Mouse (Mus musculus): ENCODE results near the gene Slc2a10. TPM values are rescaled to one million over a fixed set of nuclear protein-coding genes. Genes with fewer than 3 reads are reported as not detected.
A peak's percentile ranks its signal among the peaks of the same experiment; 100 is the strongest.

Slc2a10 gene
- polyA plus RNA-seq, 1 experiment from 2014 or later = 0.34 TPM

- H3K4me3 ChIP-seq (ENCODE audit: low read depth, low read length) = peak overlapping the region; percentile 45
- H3K9ac ChIP-seq (replicated peaks) = peak overlapping the region; percentile 48
- peaks cover 16% of the 10 kb centered on the region; the same call in 1 of the 2 replicates for H3K4me1 ChIP-seq (ENCODE audit: insufficient read depth)
- TF ChIP-seq EP300 (IDR thresholded peaks at IDR 0.05; ENCODE audit: low read depth) = no peak
- TF ChIP-seq CTCF (IDR thresholded peaks at IDR 0.05; ENCODE audit: low read depth) = no peak
- no peaks in the 10 kb centered on the region for H3K9me3 ChIP-seq (ENCODE audit: low read length)
- WGBS (ENCODE audit: insufficient replicate concordance) = 60% methylated on average over 11 of the region's 11 CpGs
- H3K27me3 ChIP-seq (ENCODE audit: insufficient read depth, low read length) = peaks cover 5% of the 10 kb centered on the region; the same call in 1 of the 2 replicates
- H3K36me3 ChIP-seq (replicated peaks; ENCODE audit: insufficient read depth, low read length) = no peaks in the 10 kb centered on the region
- peak overlapping the region; percentile 62 for H3K27ac ChIP-seq (ENCODE audit: low read depth)
- H3K4me2 ChIP-seq (ENCODE audit: low read depth, low read length) = peak overlapping the region; percentile 66
- ATAC-seq (peak; percentile 59), DNase-seq (no peak)
Measured at GRCm38 (mm10) chr2:165471943-165472342, 31.6 kb upstream of the Slc2a10 start.

GRCm38 (mm10) chr2:165473003-165473402 lies 30.6 kb upstream of the Slc2a10 start, which contains the start of gene Slc13a3:
Gene Slc13a3, minus strand, starts transcription at chr2:165473230.
- 5% methylated on average over 34 of the region's 35 CpGs for WGBS (ENCODE audit: insufficient replicate concordance)
- DNase-seq = peak; percentile 69
- peaks cover 15% of the 10 kb centered on the region; the same call in 1 of the 2 replicates for H3K4me1 ChIP-seq (ENCODE audit: insufficient read depth)
- H3K27me3 ChIP-seq (ENCODE audit: insufficient read depth, low read length) = peaks cover 5% of the 10 kb centered on the region; the same call in 1 of the 2 replicates
- no peak for TF ChIP-seq CTCF (IDR thresholded peaks at IDR 0.05; ENCODE audit: low read depth)
- TF ChIP-seq EP300 (IDR thresholded peaks at IDR 0.05; ENCODE audit: low read depth) = no peak
- ATAC-seq = peak; percentile 52
- peak within 1 kb of the TSS; percentile 66 for H3K4me2 ChIP-seq (ENCODE audit: low read depth, low read length)
- peak within 1 kb of the TSS; percentile 48 for H3K9ac ChIP-seq (replicated peaks)
- peak within 1 kb of the TSS; percentile 62 for H3K27ac ChIP-seq (ENCODE audit: low read depth)
- no peaks in the 10 kb centered on the region for H3K36me3 ChIP-seq (replicated peaks; ENCODE audit: insufficient read depth, low read length)
- H3K4me3 ChIP-seq (ENCODE audit: low read depth, low read length) = peak within 1 kb of the TSS; percentile 45
- no peaks in the 10 kb centered on the region for H3K9me3 ChIP-seq (ENCODE audit: low read length)

- Histone ChIP-seq H3K36me3 (replicated peaks; ENCODE audit: insufficient read depth, low read length) (no peaks in the 10 kb centered on the region), H3K27ac (ENCODE audit: low read depth) (no peak overlapping the region), H3K9ac (replicated peaks) (no peak overlapping the region), H3K4me3 (ENCODE audit: low read depth, low read length) (no peak overlapping the region), H3K27me3 (ENCODE audit: insufficient read depth, low read length) (peaks cover 5% of the 10 kb centered on the region; the same call in 1 of the 2 replicates), H3K9me3 (ENCODE audit: low read length) (no peaks in the 10 kb centered on the region), H3K4me2 (ENCODE audit: low read depth, low read length) (no peak overlapping the region), H3K4me1 (ENCODE audit: insufficient read depth) (peaks cover 7% of the 10 kb centered on the region; the same call in 1 of the 2 replicates)
- DNase-seq (no peak), ATAC-seq (0 out of 2 replicates have a peak, but pooled peaks have one; percentile 28)
- 62% methylated on average over 7 of the region's 7 CpGs for WGBS (ENCODE audit: insufficient replicate concordance)
- TF ChIP-seq CTCF (IDR thresholded peaks at IDR 0.05; ENCODE audit: low read depth) = no peak
- TF ChIP-seq EP300 (IDR thresholded peaks at IDR 0.05; ENCODE audit: low read depth) = no peak
Measured at GRCm38 (mm10) chr2:165475412-165475811, 28.2 kb upstream of the Slc2a10 start.

- DNase-seq (no peak), ATAC-seq (no peak)
- WGBS (ENCODE audit: insufficient replicate concordance) = 72% methylated on average over 5 of the region's 5 CpGs
- Histone ChIP-seq H3K4me1 (ENCODE audit: insufficient read depth) (peaks cover 7% of the 10 kb centered on the region; the same call in 1 of the 2 replicates), H3K9me3 (ENCODE audit: low read length) (no peaks in the 10 kb centered on the region), H3K9ac (replicated peaks) (no peak overlapping the region), H3K4me3 (ENCODE audit: low read depth, low read length) (no peak overlapping the region), H3K27me3 (ENCODE audit: insufficient read depth, low read length) (peaks cover 5% of the 10 kb centered on the region; the same call in 1 of the 2 replicates), H3K36me3 (replicated peaks; ENCODE audit: insufficient read depth, low read length) (no peaks in the 10 kb centered on the region), H3K4me2 (ENCODE audit: low read depth, low read length) (no peak overlapping the region), H3K27ac (ENCODE audit: low read depth) (no peak overlapping the region)
- TF ChIP-seq CTCF (IDR thresholded peaks at IDR 0.05; ENCODE audit: low read depth) (no peak), EP300 (IDR thresholded peaks at IDR 0.05; ENCODE audit: low read depth) (no peak)
Measured at GRCm38 (mm10) chr2:165475850-165476249, 27.7 kb upstream of the Slc2a10 start.

GRCm38 (mm10) chr2:165482003-165482402 lies 21.6 kb upstream of the Slc2a10 start:
- no peaks in the 10 kb centered on the region for H3K36me3 ChIP-seq (replicated peaks; ENCODE audit: insufficient read depth, low read length)
- no peaks in the 10 kb centered on the region for H3K27me3 ChIP-seq (ENCODE audit: insufficient read depth, low read length)
- TF ChIP-seq EP300 (IDR thresholded peaks at IDR 0.05; ENCODE audit: low read depth) (no peak), CTCF (IDR thresholded peaks at IDR 0.05; ENCODE audit: low read depth) (no peak)
- H3K9me3 ChIP-seq (ENCODE audit: low read length) = no peaks in the 10 kb centered on the region
- H3K4me1 ChIP-seq (ENCODE audit: insufficient read depth) = no peaks in the 10 kb centered on the region
- H3K4me3 ChIP-seq (ENCODE audit: low read depth, low read length) = no peak overlapping the region
- peak; percentile 54; the same call in 1 of the 2 replicates for ATAC-seq
- H3K27ac ChIP-seq (ENCODE audit: low read depth) = no peak overlapping the region
- WGBS (ENCODE audit: insufficient replicate concordance) = 59% methylated on average over 8 of the region's 8 CpGs
- no peak overlapping the region for H3K9ac ChIP-seq (replicated peaks)
- no peak for DNase-seq
- H3K4me2 ChIP-seq (ENCODE audit: low read depth, low read length) = no peak overlapping the region

- H3K36me3 ChIP-seq (replicated peaks; ENCODE audit: insufficient read depth, low read length) = no peaks in the 10 kb centered on the region
- no peak overlapping the region for H3K9ac ChIP-seq (replicated peaks)
- H3K4me2 ChIP-seq (ENCODE audit: low read depth, low read length) = no peak overlapping the region
- DNase-seq = no peak
- no peaks in the 10 kb centered on the region for H3K4me1 ChIP-seq (ENCODE audit: insufficient read depth)
- no peaks in the 10 kb centered on the region for H3K9me3 ChIP-seq (ENCODE audit: low read length)
- H3K27ac ChIP-seq (ENCODE audit: low read depth) = no peak overlapping the region
- H3K4me3 ChIP-seq (ENCODE audit: low read depth, low read length) = no peak overlapping the region
- ATAC-seq = no peak
- no peaks in the 10 kb centered on the region for H3K27me3 ChIP-seq (ENCODE audit: insufficient read depth, low read length)
- TF ChIP-seq EP300 (IDR thresholded peaks at IDR 0.05; ENCODE audit: low read depth) = no peak
- no peak for TF ChIP-seq CTCF (IDR thresholded peaks at IDR 0.05; ENCODE audit: low read depth)
- WGBS (ENCODE audit: insufficient replicate concordance) = 55% methylated on average over 6 of the region's 6 CpGs
Measured at GRCm38 (mm10) chr2:165484152-165484551, 19.4 kb upstream of the Slc2a10 start.

All from liver, postnatal 0 days (tissue).